Mouse (Mus musculus) G1E (cell line): ENCODE measurements around the gene Sc5d.

Source experiments
- CTCF ChIP-seq: IDR thresholded peaks from 2 replicates; pipeline ENCODE4 v1.5.1; 2012; ENCODE audit warnings: low read depth, low read length, inconsistent platforms, mixed read lengths
- GATA1 ChIP-seq: IDR thresholded peaks from 2 replicates; pipeline ENCODE4 v1.6.1; 2012; ENCODE audit warnings: borderline replicate concordance, low read length, inconsistent platforms, mixed read lengths
- GATA2 ChIP-seq: IDR thresholded peaks from 2 replicates; pipeline ENCODE4 v1.6.1; 2012; ENCODE audit warnings: low read depth, low read length, inconsistent platforms, borderline replicate concordance
- TAL1 ChIP-seq: conservative IDR thresholded peaks from 2 replicates; pipeline ENCODE4 v1.6.1; 2012; ENCODE audit warnings: low read depth, low read length, inconsistent platforms, mixed read lengths

DNA sequence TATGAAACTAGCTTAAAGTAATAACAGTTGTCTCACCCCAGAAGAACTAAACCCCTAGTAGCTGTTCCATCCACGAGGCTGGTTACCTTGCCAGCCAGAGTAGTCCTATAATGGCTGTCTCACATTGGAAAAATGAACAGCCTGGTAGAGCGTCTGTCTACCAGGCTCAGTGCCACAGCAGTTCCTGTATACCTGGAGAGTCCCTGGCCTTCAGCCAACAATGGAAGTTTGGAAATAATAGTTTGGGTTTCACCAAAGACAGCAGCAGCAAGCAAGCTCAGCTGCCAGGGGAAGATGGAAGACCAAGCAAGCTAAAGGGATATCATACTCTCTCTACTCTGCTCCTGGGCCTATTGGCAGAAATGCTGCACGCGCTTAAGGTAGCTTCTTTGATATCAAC, 1.3 kb upstream of the Sc5d start:
- TF ChIP-seq CTCF (no peak), GATA1 (no peak), TAL1 (no peak), GATA2 (no peak)
